Mouse (Mus musculus): ENCODE results near the gene Mab21l1.

- TF ChIP-seq ZC3H11A (IDR thresholded peaks at IDR 0.05; ENCODE audit: borderline replicate concordance, low read depth, low read length) (no peak), MAFK (IDR thresholded peaks at IDR 0.05; ENCODE audit: insufficient read depth, low read depth, low read length) (no peak), CHD2 (IDR thresholded peaks at IDR 0.05; ENCODE audit: low read depth, low read length) (no peak), HCFC1 (IDR thresholded peaks at IDR 0.05; ENCODE audit: borderline replicate concordance, insufficient read depth, low read length) (no peak), ZNF384 (IDR thresholded peaks at IDR 0.05; ENCODE audit: low read depth, low read length) (no peak)
Observed at GRCm38 (mm10) chr3:55792251-55792650, 9.9 kb downstream of the Mab21l1 start.

Measured in ES-E14 (cell line).